Mouse (Mus musculus) cerebellum, adult 11 months (tissue): ENCODE data around the gene Camk1.

Experiments used
- DNase-seq: peaks from one replicate; pipeline ENCODE4 v3.0.0; 2022

Gene Camk1

GRCm38 (mm10) chr6:113302258-113302657, 41.5 kb downstream of the Camk1 start:
- no peak for DNase-seq

GRCm38 (mm10) chr6:113301350-113301749, 42.4 kb downstream of the Camk1 start:
- DNase-seq: no peak

GRCm38 (mm10) chr6:113296639-113297038, 47.1 kb downstream of the Camk1 start:
- no peak for DNase-seq

- no peak for DNase-seq
Observed at GRCm38 (mm10) chr6:113296046-113296445, 47.7 kb downstream of the Camk1 start.

- DNase-seq: no peak
Observed at GRCm38 (mm10) chr6:113292938-113293337, 50.8 kb downstream of the Camk1 start.

- DNase-seq: no peak
Observed at GRCm38 (mm10) chr6:113290346-113290745, 53.4 kb downstream of the Camk1 start.

GRCm38 (mm10) chr6:113289346-113289745, 54.4 kb downstream of the Camk1 start:
- DNase-seq: no peak

GRCm38 (mm10) chr6:113287236-113287635, 56.5 kb downstream of the Camk1 start:
- DNase-seq: no peak

- DNase-seq: no peak
Observed at GRCm38 (mm10) chr6:113286316-113286715, 57.5 kb downstream of the Camk1 start.

GRCm38 (mm10) chr6:113284931-113285330, 58.9 kb downstream of the Camk1 start:
- no peak for DNase-seq
